Mouse (Mus musculus) hindbrain, embryonic 14.5 days (tissue): ENCODE results near the gene Gstp2. TPM values are rescaled to one million over a fixed set of nuclear protein-coding genes. Genes with fewer than 3 reads are reported as not detected.

Source experiments
- ATAC-seq: fragments of 200-750 bp; cut with Nextera tagmentation; 2 replicates; pipeline ENCODE4 v1.8.0; 2017; ENCODE audit warnings: moderate number of reproducible peaks, mild to moderate bottlenecking, moderate TSS enrichment, moderate library complexity; ENCODE audit not compliant: low FRiP score
- DNase-seq: peaks from one replicate; pipeline ENCODE4 v3.0.0-alpha.2; 2015; ENCODE audit warnings: low spot score
- H3K27ac ChIP-seq: fragments of 300-500 bp; sonication (generic); 2 replicates; pipeline ENCODE4 v1.5.1; 2014; ENCODE audit warnings: mild to moderate bottlenecking, moderate library complexity
- H3K27me3 ChIP-seq: fragments of 300-500 bp; sonication (generic); 2 replicates; pipeline ENCODE4 v1.6.1; 2014; ENCODE audit warnings: mild to moderate bottlenecking, low read length, mixed read lengths; ENCODE audit not compliant: control insufficient read depth, insufficient read depth
- H3K36me3 ChIP-seq: fragments of 300-500 bp; sonication (generic); replicated peaks from 2 replicates; pipeline ENCODE4 v1.6.1; 2014; ENCODE audit not compliant: control insufficient read depth, insufficient read depth
- H3K4me1 ChIP-seq: fragments of 300-500 bp; sonication (generic); replicated peaks from 2 replicates; pipeline ENCODE4 v1.6.1; 2014; ENCODE audit warnings: antibody characterized with exemption, low read length, mixed read lengths; ENCODE audit not compliant: control insufficient read depth, insufficient read depth
- H3K4me2 ChIP-seq: fragments of 300-500 bp; sonication (generic); replicated peaks from 2 replicates; pipeline ENCODE4 v1.6.1; 2014; ENCODE audit warnings: mild to moderate bottlenecking, moderate library complexity
- H3K4me3 ChIP-seq: fragments of 300-500 bp; sonication (generic); replicated peaks from 2 replicates; pipeline ENCODE4 v1.5.1; 2014; ENCODE audit warnings: mild to moderate bottlenecking, low read length
- H3K9ac ChIP-seq: fragments of 300-500 bp; sonication (generic); 2 replicates; pipeline ENCODE4 v1.6.1; 2014
- H3K9me3 ChIP-seq: fragments of 300-500 bp; sonication (generic); 2 replicates; pipeline ENCODE4 v1.6.1; 2016; ENCODE audit warnings: low read length; ENCODE audit not compliant: control insufficient read depth
- WGBS: fragments of 180-500 bp; shearing (Covaris S2); extraction: QIAGEN DNeasy Blood & Tissue Kit; methylation state at CpG from one replicate; pipeline ENCODE4 v1.1.7; 2014; 5-methylcytosine and 5-hydroxymethylcytosine counted together
- polyA plus RNA-seq: library from polyadenylated mRNA; unstranded; fragments of >200 nt; fragmentation: Nextera tagmentation; extraction: Ambion mirVana; gene quantifications from 2 replicates; pipeline ENCODE4 v1.2.1, GENCODE M21; 2014

Gene Gstp2
- polyA plus RNA-seq, 1 experiment from 2014 or later: 1.7 TPM

DNA sequence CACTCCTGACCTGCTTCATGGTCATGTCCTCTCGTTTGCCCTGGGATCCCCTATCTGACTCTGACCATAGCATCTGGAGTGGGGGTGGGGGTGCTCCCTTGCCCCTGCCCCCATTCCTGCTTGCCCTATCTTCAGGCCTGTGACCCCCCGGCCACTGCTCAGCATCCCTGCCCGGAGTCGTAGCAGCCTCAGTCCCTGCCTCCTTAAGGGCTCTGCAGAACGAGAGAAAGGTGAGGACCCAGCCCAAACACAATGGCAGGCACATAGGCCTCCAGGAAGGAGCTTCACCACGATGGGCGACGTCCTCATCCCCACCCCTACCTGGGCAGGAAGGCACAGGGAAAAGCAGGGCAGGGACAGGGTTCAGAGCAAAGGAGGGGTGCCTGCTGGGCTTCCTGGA is 47.5 kb downstream of the Gstp2 start:
- Histone ChIP-seq H3K27me3 (no peaks in the 10 kb centered on the region), H3K9ac (no peak overlapping the region), H3K27ac (no peak overlapping the region), H3K4me3 (no peak overlapping the region), H3K9me3 (no peaks in the 10 kb centered on the region), H3K4me1 (peaks cover 6% of the 10 kb centered on the region), H3K36me3 (no peaks in the 10 kb centered on the region), H3K4me2 (no peak overlapping the region)
- 81% methylated on average over 8 of the region's 8 CpGs for WGBS
- DNase-seq (no peak), ATAC-seq (no peak)

DNA sequence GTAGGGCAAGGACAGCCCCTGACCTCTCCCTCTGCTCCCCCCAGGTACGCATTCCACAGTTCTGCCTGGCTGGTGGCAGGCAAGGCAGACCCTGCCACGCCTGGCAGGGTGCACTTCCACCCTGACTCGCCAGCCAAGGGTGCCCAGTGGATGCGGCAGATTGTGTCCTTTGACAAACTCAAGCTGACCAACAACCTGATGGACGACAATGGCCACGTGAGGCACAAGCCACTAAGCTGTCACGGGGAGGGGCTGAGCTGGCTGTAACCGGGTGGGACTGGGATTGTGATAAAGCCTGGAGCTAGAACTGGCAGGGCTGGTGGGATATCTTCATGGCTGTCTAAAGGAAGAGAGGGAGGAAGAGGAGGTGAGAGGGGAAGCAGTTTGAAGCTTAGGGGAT is 48.6 kb downstream of the Gstp2 start:
- H3K4me1 ChIP-seq: peaks cover 6% of the 10 kb centered on the region
- no peak overlapping the region for H3K9ac ChIP-seq
- ATAC-seq: no peak
- H3K36me3 ChIP-seq: no peaks in the 10 kb centered on the region
- no peak for DNase-seq
- 71% methylated on average over 8 of the region's 8 CpGs for WGBS
- no peak overlapping the region for H3K27ac ChIP-seq
- no peak overlapping the region for H3K4me2 ChIP-seq
- no peaks in the 10 kb centered on the region for H3K27me3 ChIP-seq
- H3K4me3 ChIP-seq: no peak overlapping the region
- no peaks in the 10 kb centered on the region for H3K9me3 ChIP-seq

DNA sequence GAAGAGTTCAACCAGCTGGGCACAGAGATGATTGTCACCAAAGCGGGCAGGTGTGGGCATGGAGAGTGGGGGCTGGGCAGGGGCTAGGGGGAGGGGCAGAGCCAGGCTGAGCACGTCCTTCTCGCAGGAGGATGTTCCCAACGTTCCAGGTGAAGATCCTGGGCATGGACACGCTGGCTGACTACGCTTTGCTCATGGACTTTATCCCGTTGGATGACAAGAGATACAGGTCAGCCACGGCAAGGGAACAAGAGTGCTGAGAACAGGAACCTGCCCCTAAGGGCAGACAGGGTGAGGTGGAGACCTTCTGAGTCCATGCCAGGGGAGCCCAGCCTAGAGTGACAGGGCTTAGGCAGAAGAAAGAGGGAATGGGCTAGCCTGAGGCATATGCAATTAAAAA is 49.1 kb downstream of the Gstp2 start:
- DNase-seq (no peak), ATAC-seq (no peak)
- H3K9ac ChIP-seq: no peak overlapping the region
- H3K4me1 ChIP-seq: peaks cover 6% of the 10 kb centered on the region
- H3K4me2 ChIP-seq: no peak overlapping the region
- 80% methylated on average over 8 of the region's 8 CpGs for WGBS
- H3K9me3 ChIP-seq: no peaks in the 10 kb centered on the region
- no peaks in the 10 kb centered on the region for H3K27me3 ChIP-seq
- H3K27ac ChIP-seq: no peak overlapping the region
- H3K4me3 ChIP-seq: no peak overlapping the region
- no peaks in the 10 kb centered on the region for H3K36me3 ChIP-seq

DNA sequence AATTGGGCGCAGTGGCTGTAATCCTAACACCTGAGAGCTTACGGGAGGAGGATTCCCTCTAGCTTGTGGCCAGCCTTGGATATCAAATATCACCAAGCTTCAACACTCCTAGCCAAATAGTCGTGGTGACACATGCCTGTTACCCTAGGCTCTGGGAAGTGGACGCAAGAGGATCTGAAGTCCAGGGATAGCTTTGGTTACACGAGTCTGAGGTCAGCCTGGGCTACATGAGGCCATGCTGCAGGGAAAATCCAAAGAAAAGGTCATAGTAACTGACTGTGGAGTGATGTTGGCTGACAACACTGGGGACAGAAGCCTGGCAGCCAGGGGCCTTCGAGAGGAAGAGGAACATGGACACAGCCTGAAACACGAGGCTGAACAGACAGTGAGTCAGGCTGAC is 49.7 kb downstream of the Gstp2 start:
- 74% methylated on average over 7 of the region's 7 CpGs for WGBS
- Histone ChIP-seq H3K4me3 (no peak overlapping the region), H3K36me3 (no peaks in the 10 kb centered on the region), H3K4me2 (no peak overlapping the region), H3K4me1 (peaks cover 4% of the 10 kb centered on the region), H3K9ac (no peak overlapping the region), H3K9me3 (no peaks in the 10 kb centered on the region), H3K27me3 (no peaks in the 10 kb centered on the region), H3K27ac (no peak overlapping the region)
- DNase-seq: no peak
- ATAC-seq: no peak

DNA sequence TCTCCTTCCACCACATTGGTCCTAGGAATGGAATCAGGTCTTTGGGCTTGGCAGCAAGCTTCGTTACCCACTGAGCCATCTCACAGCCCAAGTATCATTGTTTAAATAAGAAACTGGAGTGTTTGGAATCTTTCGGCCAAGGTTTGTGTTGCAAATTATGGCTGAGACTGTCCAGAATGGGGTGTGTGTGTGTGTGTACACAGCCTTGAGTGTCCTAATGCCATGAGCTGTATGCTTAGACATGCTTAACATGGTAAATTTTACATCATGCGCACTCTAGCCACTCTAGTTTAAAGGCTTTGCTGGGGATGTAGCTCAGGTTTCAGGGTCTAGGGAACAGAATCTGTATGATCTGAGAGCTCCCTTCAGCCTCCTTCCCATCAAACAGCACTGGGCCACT is 50.3 kb downstream of the Gstp2 start:
- Histone ChIP-seq H3K9ac (no peak overlapping the region), H3K27ac (no peak overlapping the region), H3K4me2 (no peak overlapping the region), H3K4me3 (no peak overlapping the region), H3K36me3 (no peaks in the 10 kb centered on the region), H3K27me3 (no peaks in the 10 kb centered on the region), H3K9me3 (no peaks in the 10 kb centered on the region), H3K4me1 (no peaks in the 10 kb centered on the region; the same call in 1 of the 2 replicates)
- WGBS: 93% methylated on average over 3 of the region's 3 CpGs
- ATAC-seq (no peak), DNase-seq (no peak)

DNA sequence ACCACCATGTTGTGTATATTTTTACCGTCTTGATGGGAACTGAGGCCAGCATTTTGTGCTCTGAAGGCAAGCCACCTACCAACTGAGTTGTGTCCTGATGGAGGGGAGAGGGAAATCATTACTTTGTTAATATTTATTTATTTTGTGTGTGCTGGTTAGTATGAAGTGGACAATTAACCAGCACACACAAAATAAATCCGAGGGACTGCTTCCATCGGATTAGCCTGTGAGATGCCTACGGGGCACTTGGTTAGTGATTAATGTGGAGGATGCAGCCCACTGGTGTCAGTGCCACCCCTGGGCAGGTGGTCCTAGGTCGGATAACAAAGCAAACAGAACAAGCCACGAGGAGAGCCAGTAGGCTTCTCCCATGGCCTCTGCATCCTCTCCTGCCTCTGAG is 50.9 kb downstream of the Gstp2 start:
- H3K36me3 ChIP-seq: no peaks in the 10 kb centered on the region
- no peak overlapping the region for H3K4me2 ChIP-seq
- no peak overlapping the region for H3K4me3 ChIP-seq
- no peaks in the 10 kb centered on the region for H3K27me3 ChIP-seq
- 72% methylated on average over 6 of the region's 6 CpGs for WGBS
- no peak for ATAC-seq
- no peaks in the 10 kb centered on the region for H3K9me3 ChIP-seq
- no peak overlapping the region for H3K9ac ChIP-seq
- no peaks in the 10 kb centered on the region; the same call in 1 of the 2 replicates for H3K4me1 ChIP-seq
- DNase-seq: no peak
- no peak overlapping the region for H3K27ac ChIP-seq

DNA sequence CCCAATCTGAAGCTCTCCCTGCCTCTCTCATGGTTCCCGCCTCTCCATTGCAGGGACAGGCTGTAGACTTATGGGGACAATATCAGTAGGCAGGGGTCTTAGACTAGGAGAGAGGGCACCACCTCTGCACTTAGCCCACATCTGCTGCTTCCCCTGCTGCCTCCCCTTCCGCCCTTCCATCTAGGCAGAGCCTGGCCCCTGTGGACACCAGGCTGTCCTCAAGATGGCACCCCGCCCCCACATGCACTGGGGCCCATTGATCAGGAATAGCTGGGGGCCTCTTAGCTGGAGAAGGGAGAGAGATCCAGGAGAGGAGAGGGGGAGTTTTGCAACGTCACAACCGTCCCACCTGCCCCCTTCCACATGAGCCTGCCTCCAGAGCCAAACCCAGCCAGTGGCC is 53.4 kb downstream of the Gstp2 start, which contains the start of gene Tbx10:
Gene Tbx10, plus strand, starts transcription at position 337 of the 400 bp plus-strand sequence.
- Histone ChIP-seq H3K27me3 (no peaks in the 10 kb centered on the region), H3K4me3 (no peak within 1 kb of the TSS), H3K4me2 (no peak within 1 kb of the TSS), H3K9me3 (no peaks in the 10 kb centered on the region), H3K36me3 (no peaks in the 10 kb centered on the region), H3K27ac (no peak within 1 kb of the TSS), H3K9ac (no peak within 1 kb of the TSS), H3K4me1 (no peaks in the 10 kb centered on the region)
- WGBS: 53% methylated on average over 5 of the region's 5 CpGs
- no peak for ATAC-seq
- no peak for DNase-seq

DNA sequence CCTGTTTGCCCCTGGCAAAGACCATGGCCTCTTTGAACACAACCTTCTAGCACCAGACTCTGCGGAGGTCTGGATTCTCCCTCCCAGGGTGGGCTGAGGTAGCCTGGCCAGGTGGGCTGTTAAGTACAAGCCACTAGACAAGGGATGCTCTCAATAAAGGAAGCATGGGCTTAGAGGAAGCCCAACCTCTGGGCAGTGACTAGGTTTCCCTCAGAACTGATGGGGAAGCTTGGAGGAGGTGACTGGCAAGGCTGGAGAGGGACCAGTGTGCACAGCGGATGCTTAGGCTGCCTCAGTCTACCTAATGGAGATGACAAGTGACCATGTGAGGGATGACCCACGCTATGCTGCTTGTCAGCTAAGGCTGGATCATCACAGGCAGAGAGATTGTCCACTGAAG is 53.9 kb downstream of the Gstp2 start:
- 86% methylated on average over 3 of the region's 3 CpGs for WGBS

DNA sequence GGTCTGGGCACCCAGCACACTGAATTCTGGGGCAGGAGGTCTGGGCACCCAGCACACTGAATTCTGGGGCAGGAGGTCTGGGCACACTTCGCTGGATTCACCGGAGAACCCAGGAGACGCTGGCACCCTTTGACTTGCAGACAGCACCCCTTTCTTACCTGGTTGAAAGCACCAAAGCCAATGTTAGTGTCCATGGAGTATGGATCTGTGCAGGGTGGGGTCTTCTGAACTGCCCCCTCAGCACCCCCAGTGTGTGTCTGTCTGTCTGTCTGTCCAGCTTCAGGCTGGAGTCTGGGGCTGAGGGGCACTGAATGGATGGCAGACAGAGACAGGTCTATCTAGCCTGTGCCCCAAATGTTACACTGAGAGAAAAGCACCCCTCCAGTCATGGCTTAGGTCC is 54.3 kb downstream of the Gstp2 start:
- Histone ChIP-seq H3K4me1 (0 out of 2 replicates have a peak, but pooled peaks cover under 1% of the 10 kb centered on the region), H3K27ac (no peak overlapping the region), H3K4me2 (no peak overlapping the region), H3K27me3 (no peaks in the 10 kb centered on the region), H3K9ac (no peak overlapping the region), H3K4me3 (no peak overlapping the region), H3K36me3 (no peaks in the 10 kb centered on the region), H3K9me3 (no peaks in the 10 kb centered on the region)
- 95% methylated on average over 3 of the region's 3 CpGs for WGBS
- DNase-seq (no peak), ATAC-seq (no peak)

More for the DNA sequence above, 53.9 kb downstream of the Gstp2 start:
- Histone ChIP-seq H3K27me3 (no peaks in the 10 kb centered on the region), H3K4me2 (no peak overlapping the region), H3K4me1 (no peaks in the 10 kb centered on the region), H3K27ac (no peak overlapping the region), H3K9me3 (no peaks in the 10 kb centered on the region), H3K9ac (no peak overlapping the region), H3K36me3 (no peaks in the 10 kb centered on the region), H3K4me3 (no peak overlapping the region)
- no peak for ATAC-seq
- no peak for DNase-seq

DNA sequence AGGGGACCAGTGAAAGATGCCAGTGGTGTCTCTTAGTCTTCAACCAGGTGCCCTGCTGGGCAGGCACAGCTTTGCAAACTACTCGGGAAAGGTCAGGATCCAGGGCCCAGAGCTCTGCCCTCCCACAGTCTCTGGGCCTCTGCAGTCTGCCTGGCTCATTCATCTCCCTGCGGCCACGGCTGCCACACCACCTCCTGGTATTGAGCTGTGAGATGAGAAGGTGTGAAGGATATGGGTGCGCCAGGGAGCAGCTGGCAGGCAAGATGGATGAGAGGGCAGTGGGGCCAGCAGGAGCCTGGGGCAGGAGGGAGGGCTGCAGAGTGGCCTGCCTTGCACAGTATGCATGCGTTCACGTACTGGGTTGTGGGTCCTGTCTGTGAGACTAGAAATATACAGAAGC is 55.0 kb downstream of the Gstp2 start:
- Histone ChIP-seq H3K27ac (no peak overlapping the region), H3K9me3 (no peaks in the 10 kb centered on the region), H3K4me3 (no peak overlapping the region), H3K36me3 (no peaks in the 10 kb centered on the region), H3K4me1 (0 out of 2 replicates have a peak, but pooled peaks cover 3% of the 10 kb centered on the region), H3K4me2 (no peak overlapping the region), H3K9ac (no peak overlapping the region), H3K27me3 (no peaks in the 10 kb centered on the region)
- ATAC-seq (no peak), DNase-seq (no peak)
- WGBS: 33% methylated on average over 6 of the region's 6 CpGs
